Mouse (Mus musculus): ENCODE measurements around the gene Wdr91. TPM values are rescaled to one million over a fixed set of nuclear protein-coding genes. Genes with fewer than 3 reads are reported as not detected.

Gene Wdr91
- total RNA-seq, 2 experiments from 2014 or later, result 5.2 to 8.0 TPM

DNA sequence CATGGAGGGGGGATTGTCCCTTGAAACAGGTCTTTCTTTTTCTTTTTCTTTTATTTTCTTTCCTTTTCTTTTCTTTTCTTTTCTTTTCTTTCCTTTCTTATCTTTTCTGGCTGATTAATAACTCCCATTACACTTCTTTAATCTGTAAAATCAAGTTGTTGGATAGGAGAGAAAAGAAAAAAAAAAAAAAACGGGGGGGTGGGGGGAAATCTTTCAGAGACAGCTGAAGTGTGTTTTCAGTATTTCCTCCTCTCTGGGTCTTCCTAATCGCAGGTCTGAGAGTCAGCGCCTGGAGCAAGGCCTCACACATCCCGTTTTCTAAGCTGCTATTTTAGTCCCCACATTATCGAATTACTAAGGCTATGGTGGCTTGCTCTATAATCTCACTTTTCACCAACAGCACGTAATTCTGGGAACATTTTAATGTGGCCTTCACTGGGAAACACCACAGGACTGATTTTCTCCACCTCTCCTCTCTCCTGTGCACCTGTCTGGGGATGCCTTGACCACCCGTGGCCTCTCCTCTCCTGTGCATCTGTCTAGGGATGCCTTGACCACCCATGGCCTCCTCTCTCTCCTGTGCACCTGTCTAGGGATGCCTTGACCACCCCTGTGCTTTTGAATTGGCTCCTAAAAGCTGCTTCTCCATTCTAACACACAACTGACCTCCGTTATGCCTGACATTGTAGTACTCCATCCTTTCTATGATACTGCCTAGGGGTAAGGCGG, 46.7 kb downstream of the Wdr91 start:
- no peak for DNase-seq
- Histone ChIP-seq H3K4me3 (peak overlapping the region; percentile 86), H3K27ac (peak overlapping the region; percentile 96)
- no peak for TF ChIP-seq CTCF (IDR thresholded peaks at IDR 0.05)
- intact Hi-C loops (cut with DNase I), result loop anchor here (2.0 to 10.0 kb wide), 4 partner anchors 13 to 379 kb away; partner anchors contain the start of gene Agbl3

DNA sequence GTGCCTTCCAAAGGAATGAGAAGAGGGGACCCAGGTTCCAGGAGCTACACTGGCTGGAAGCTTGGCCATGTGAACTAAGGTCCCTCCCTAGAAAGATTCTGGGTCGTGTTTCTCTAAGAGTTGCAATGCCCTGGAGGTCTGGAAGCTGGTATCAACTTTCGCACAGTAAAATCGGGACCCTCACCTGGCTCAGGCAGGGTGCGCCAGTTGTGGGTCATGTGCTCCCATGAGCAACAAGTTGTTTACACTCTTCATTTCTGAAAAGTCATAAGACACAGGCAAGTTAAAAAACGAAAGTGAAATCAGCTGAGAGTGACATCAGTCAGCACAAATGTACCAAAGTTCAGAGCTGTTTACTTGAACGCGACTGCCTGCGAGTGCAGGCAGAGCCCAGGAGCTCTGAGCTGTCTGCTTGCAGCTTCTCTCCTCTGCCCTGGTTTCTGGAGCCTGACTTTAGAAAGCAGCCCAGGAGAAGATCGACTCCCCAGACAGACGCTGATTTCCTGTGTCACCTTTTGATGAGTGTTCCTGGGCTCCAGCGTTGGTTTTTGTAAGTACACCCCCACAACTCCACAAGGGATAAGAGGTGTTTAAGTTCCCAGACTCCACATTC, 47.8 kb downstream of the Wdr91 start, which contains the start of gene Tmem140:
TSS of gene Tmem140 (plus strand) at position 356 of the 613 bp plus-strand sequence.
- peak; percentile 66 for DNase-seq
- Histone ChIP-seq H3K4me3 (peak within 1 kb of the TSS; percentile 86), H3K27ac (peak within 1 kb of the TSS; percentile 96)
- intact Hi-C loops (cut with DNase I), result loop anchor here (2.0 to 10.0 kb wide), 4 partner anchors 14 to 378 kb away; partner anchors contain the start of gene Agbl3
- TF ChIP-seq CTCF (IDR thresholded peaks at IDR 0.05), result no peak

DNA sequence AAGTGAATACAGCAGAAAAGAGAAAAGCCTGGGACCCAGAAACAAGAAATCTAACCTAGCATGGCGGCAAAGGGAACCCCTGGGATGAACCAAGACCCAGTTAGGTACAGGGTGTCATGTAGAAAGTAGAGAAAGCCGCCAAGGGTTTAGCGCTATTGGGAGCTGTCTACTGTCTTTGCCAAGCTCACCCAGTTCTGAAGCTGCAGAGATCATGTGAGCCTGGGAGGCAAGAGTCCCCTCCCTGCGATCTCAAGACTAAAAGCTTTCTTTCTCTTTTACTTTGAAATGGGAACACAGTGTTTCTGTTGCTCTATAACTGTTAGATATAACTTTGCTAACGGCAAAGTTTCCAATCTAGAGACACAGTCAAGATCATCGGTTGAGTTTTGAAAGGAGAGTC, 48.3 kb downstream of the Wdr91 start:
- H3K4me3 ChIP-seq, result peak overlapping the region; percentile 86
- TF ChIP-seq CTCF (IDR thresholded peaks at IDR 0.05), result no peak

DNA sequence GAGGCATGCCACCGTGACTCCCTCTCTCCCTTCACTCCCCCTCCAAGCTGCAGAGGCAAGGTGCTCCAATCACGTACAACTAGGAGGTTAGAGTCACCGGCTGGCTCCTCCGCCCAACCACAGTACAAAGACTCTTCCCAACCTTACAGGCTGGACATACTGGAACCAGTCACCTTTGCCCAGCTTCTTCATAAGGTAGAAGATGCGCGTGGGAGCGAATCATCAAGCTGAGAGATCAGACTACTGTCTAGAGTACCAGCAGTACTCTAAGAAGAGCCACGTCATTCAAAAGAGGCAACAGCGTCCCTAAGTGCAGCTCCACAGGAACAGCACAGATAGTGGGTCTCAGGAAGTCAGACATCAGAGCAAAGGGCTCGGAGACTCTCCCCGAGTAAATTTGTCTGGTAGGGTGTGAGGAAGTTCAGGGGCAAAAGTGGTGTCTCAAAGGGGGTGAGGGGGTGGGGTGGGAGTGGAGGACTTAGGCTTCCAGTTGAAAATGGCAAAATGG, 49.1 kb downstream of the Wdr91 start:
- H3K4me3 ChIP-seq, result no peak overlapping the region; the same call in 1 of the 2 replicates
- peak overlapping the region; percentile 96 for H3K27ac ChIP-seq
- DNase-seq, result no peak
- TF ChIP-seq CTCF (IDR thresholded peaks at IDR 0.05), result no peak
- intact Hi-C loops (cut with DNase I), result loop anchor here (2.0 to 10.0 kb wide), 4 partner anchors 15 to 377 kb away; partner anchors contain the start of gene Agbl3

More for the DNA sequence above, 48.3 kb downstream of the Wdr91 start:
- intact Hi-C loops (cut with DNase I), result loop anchor here (2.0 to 10.0 kb wide), 4 partner anchors 14 to 378 kb away; partner anchors contain the start of gene Agbl3
- peak overlapping the region; percentile 96 for H3K27ac ChIP-seq
- DNase-seq, result peak; percentile 48

DNA sequence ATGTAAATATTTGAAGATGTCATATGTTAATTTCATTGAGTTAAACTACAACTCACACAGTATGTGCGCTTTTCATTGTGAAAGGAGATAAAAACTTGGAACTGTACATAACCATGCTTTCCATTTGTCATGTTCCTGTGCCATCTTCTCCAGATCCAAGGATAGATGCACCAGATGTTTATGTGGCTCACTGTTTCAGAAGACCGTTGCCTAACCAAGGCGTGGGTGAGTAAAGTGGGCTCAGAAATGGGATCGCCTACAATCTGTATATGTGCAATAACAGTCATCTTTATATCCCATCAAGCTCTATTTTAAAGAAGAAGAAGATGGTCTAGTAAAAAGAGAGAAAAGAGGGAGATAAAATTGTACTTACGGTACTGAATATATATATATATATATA, 78.3 kb downstream of the Wdr91 start:
- TF ChIP-seq CTCF (IDR thresholded peaks at IDR 0.05), result no peak
- H3K27ac ChIP-seq, result no peak overlapping the region
- H3K4me3 ChIP-seq, result no peak overlapping the region
- DNase-seq, result no peak
- intact Hi-C loops (cut with DNase I), result no loop called here

Other genes with a start within 250 kb of the Wdr91 start
- 1 to 10 TPM; 1.5 to 2.2 TPM for gene Agbl3, start 130.4 kb downstream of the Wdr91 start, total RNA-seq (2021)
- 10 to 100 TPM; 26.4 to 32.9 TPM for gene Tmem140, start 47.7 kb downstream of the Wdr91 start, total RNA-seq (2021)
- 1 to 10 TPM; 2.8 to 3.7 TPM for gene Cyren, start 32.8 kb downstream of the Wdr91 start, total RNA-seq (2021)
- not detected for gene Stra8, start 9.3 kb upstream of the Wdr91 start, total RNA-seq (2021)
- gene Slc23a4, start 77.5 kb upstream of the Wdr91 start, total RNA-seq (2021), result not detected
- gene Cnot4, start 222.8 kb upstream of the Wdr91 start, total RNA-seq (2021), result 10 to 100 TPM; 31.2 to 32.0 TPM

Measured in gastrocnemius, adult 2 months (tissue).